Mouse (Mus musculus) thymus, postnatal 0 days (tissue): Measurements from ENCODE around the gene Scpep1. TPM values are rescaled to one million over a fixed set of nuclear protein-coding genes. Genes with fewer than 3 reads are reported as not detected.
A peak's percentile ranks its signal among the peaks of the same experiment; 100 is the strongest.
"Not testable (repeated sequence)": the region's sequence is repeated elsewhere in the genome, so short reads cannot be mapped to it uniquely, and the experiment has no call there.

Source experiments
- DNase-seq: peaks from one replicate; pipeline ENCODE4 v3.0.0-alpha.2; 2015; ENCODE audit warnings: low spot score
- polyA plus RNA-seq: library from polyadenylated mRNA; unstranded; fragments of >200 nt; fragmentation: Nextera tagmentation; extraction: Ambion mirVana; gene quantifications from 2 replicates; pipeline ENCODE4 v1.2.1, GENCODE M21; 2015

Scpep1 gene
- polyA plus RNA-seq, 1 experiment from 2014 or later: 19.5 TPM

- no peak for DNase-seq
Measured at GRCm38 (mm10) chr11:88926566-88926965, 28.7 kb downstream of the Scpep1 start.

- no peak for DNase-seq
Measured at GRCm38 (mm10) chr11:88909388-88910036, 45.8 kb downstream of the Scpep1 start.

- DNase-seq: peak; percentile 68
Measured at GRCm38 (mm10) chr11:88908557-88909211, 46.6 kb downstream of the Scpep1 start.

- no peak for DNase-seq
Measured at GRCm38 (mm10) chr11:88907886-88908285, 47.4 kb downstream of the Scpep1 start.

GRCm38 (mm10) chr11:88905621-88906020 is 49.6 kb downstream of the Scpep1 start:
- DNase-seq: no peak

GRCm38 (mm10) chr11:88904080-88904479 is 51.2 kb downstream of the Scpep1 start:
- DNase-seq: no peak

- DNase-seq: no peak
Measured at GRCm38 (mm10) chr11:88902762-88903161, 52.5 kb downstream of the Scpep1 start.

- no peak for DNase-seq
Measured at GRCm38 (mm10) chr11:88901341-88901802, 53.9 kb downstream of the Scpep1 start.

- no peak for DNase-seq
Measured at GRCm38 (mm10) chr11:88899561-88899960, 55.7 kb downstream of the Scpep1 start.

- DNase-seq: no peak
Measured at GRCm38 (mm10) chr11:88898380-88898763, 56.9 kb downstream of the Scpep1 start.

GRCm38 (mm10) chr11:88897624-88898379 is 57.5 kb downstream of the Scpep1 start:
- DNase-seq: no peak

- not testable (repeated sequence) for DNase-seq
Measured at GRCm38 (mm10) chr11:88895800-88896232, 59.4 kb downstream of the Scpep1 start.

- DNase-seq: not testable (repeated sequence)
Measured at GRCm38 (mm10) chr11:88895235-88895634, 60.0 kb downstream of the Scpep1 start.

- DNase-seq: not testable (repeated sequence)
Measured at GRCm38 (mm10) chr11:88894279-88894678, 61.0 kb downstream of the Scpep1 start.

GRCm38 (mm10) chr11:88893501-88893900 is 61.8 kb downstream of the Scpep1 start:
- not testable (repeated sequence) for DNase-seq

- not testable (repeated sequence) for DNase-seq
Measured at GRCm38 (mm10) chr11:88892789-88893188, 62.5 kb downstream of the Scpep1 start.

- not testable (repeated sequence) for DNase-seq
Measured at GRCm38 (mm10) chr11:88891921-88892561, 63.2 kb downstream of the Scpep1 start.

- not testable (repeated sequence) for DNase-seq
Measured at GRCm38 (mm10) chr11:88891446-88891845, 63.8 kb downstream of the Scpep1 start.

- DNase-seq: not testable (repeated sequence)
Measured at GRCm38 (mm10) chr11:88890904-88891303, 64.4 kb downstream of the Scpep1 start.

- no peak for DNase-seq
Measured at GRCm38 (mm10) chr11:88888996-88889395, 66.3 kb downstream of the Scpep1 start.

- no peak for DNase-seq
Measured at GRCm38 (mm10) chr11:88884376-88885065, 70.7 kb downstream of the Scpep1 start.
